8 mouse cellular contexts compared by ENCODE assay signal in the genomic region with DNA sequence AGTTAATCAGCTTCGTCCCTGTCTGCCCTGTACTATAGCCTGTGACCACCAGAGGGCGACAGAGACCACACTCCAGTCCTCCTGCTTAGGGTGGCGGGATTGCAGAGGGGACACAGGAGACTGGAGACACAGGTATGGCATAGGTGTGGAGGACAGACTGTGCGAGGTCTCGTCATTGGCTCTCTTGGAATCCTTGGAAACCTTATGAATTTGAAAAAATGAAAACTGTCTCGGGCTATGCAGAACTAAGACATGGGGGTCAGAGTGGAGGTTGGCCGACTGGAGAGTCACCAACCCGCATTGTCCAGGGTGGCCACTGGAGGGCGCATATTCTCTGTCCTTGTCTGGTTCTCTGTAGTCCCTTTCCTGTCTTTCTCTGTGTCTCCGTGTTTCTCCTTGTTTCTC. TPM values are rescaled to one million over a fixed set of nuclear protein-coding genes. Genes with fewer than 3 reads are reported as not detected.
A peak's percentile ranks its signal among the peaks of the same experiment; 100 is the strongest.
DNase-seq lines count a peak whose midpoint lies in the region; ATAC-seq and TF ChIP-seq lines count a peak whose summit lies in the region.

No protein-coding gene starts in this region.

- peaks cover 6% of the 10 kb centered on the region for H3K4me1 ChIP-seq in bone marrow macrophage, adult 2 months (ENCODE audit: control insufficient read depth, insufficient read depth, low read length)
- H3K4me1 ChIP-seq in embryonic facial prominence, embryonic 15.5 days: peaks cover 43% of the 10 kb centered on the region
- H3K4me1 ChIP-seq in heart, embryonic 10.5 days: peaks cover 48% of the 10 kb centered on the region
- H3K4me1 ChIP-seq in kidney, embryonic 14.5 days (ENCODE audit: control insufficient read depth, insufficient read depth, low read length): peaks cover 23% of the 10 kb centered on the region
- H3K4me1 ChIP-seq in limb, embryonic 15.5 days: peaks cover 45% of the 10 kb centered on the region

- H3K36me3 ChIP-seq in embryonic facial prominence, embryonic 15.5 days: no peaks in the 10 kb centered on the region
- H3K36me3 ChIP-seq in heart, embryonic 10.5 days: no peaks in the 10 kb centered on the region
- H3K36me3 ChIP-seq in kidney, embryonic 14.5 days (ENCODE audit: control insufficient read depth, insufficient read depth, low read length): no peaks in the 10 kb centered on the region
- H3K36me3 ChIP-seq in limb, embryonic 15.5 days: no peaks in the 10 kb centered on the region

- no peak overlapping the region for H3K27ac ChIP-seq in bone marrow macrophage, adult 2 months (ENCODE audit: insufficient read depth, low read depth, low read length)
- H3K27ac ChIP-seq in embryonic facial prominence, embryonic 15.5 days (replicated peaks): no peak overlapping the region
- peak overlapping the region; percentile 3; the same call in 1 of the 2 replicates for H3K27ac ChIP-seq in heart, embryonic 10.5 days
- H3K27ac ChIP-seq in kidney, embryonic 14.5 days (ENCODE audit: low read depth, low read length): no peak overlapping the region
- no peak overlapping the region for H3K27ac ChIP-seq in limb, embryonic 15.5 days

- no peak overlapping the region for H3K9ac ChIP-seq in embryonic facial prominence, embryonic 15.5 days
- no peak overlapping the region for H3K9ac ChIP-seq in kidney, embryonic 14.5 days (ENCODE audit: low read depth, low read length)
- no peak overlapping the region for H3K9ac ChIP-seq in limb, embryonic 15.5 days

- peak; percentile 99 for TF ChIP-seq CTCF in bone marrow macrophage, adult 2 months (IDR thresholded peaks at IDR 0.05; ENCODE audit: low read depth, low read length)

- peak overlapping the region; percentile 62 for H3K4me2 ChIP-seq in embryonic facial prominence, embryonic 15.5 days (replicated peaks)
- peak overlapping the region; percentile 41 for H3K4me2 ChIP-seq in kidney, embryonic 14.5 days (replicated peaks; ENCODE audit: low read depth, low read length)
- H3K4me2 ChIP-seq in limb, embryonic 15.5 days: peak overlapping the region; percentile 50

- ATAC-seq in embryonic facial prominence, embryonic 15.5 days (ENCODE audit: insufficient number of reproducible peaks, low FRiP score, low TSS enrichment, low read depth): peak; percentile 56
- ATAC-seq in kidney, embryonic 14.5 days (ENCODE audit: low FRiP score, low TSS enrichment): peak; percentile 58
- ATAC-seq in limb, embryonic 15.5 days (ENCODE audit: insufficient number of reproducible peaks, low FRiP score, low TSS enrichment, low read depth): peak; percentile 60

- no peak for TF ChIP-seq POLR2A in bone marrow macrophage, adult 2 months (IDR thresholded peaks at IDR 0.05; ENCODE audit: borderline replicate concordance, low read depth, low read length)

- H3K9me3 ChIP-seq in embryonic facial prominence, embryonic 15.5 days (replicated peaks): no peaks in the 10 kb centered on the region
- H3K9me3 ChIP-seq in heart, embryonic 10.5 days: no peaks in the 10 kb centered on the region
- H3K9me3 ChIP-seq in kidney, embryonic 14.5 days (ENCODE audit: control insufficient read depth, low read length): no peaks in the 10 kb centered on the region
- no peaks in the 10 kb centered on the region for H3K9me3 ChIP-seq in limb, embryonic 15.5 days

- H3K4me3 ChIP-seq in bone marrow macrophage, adult 2 months (ENCODE audit: insufficient read depth, low read length): peak overlapping the region; percentile 22
- peak overlapping the region; percentile 24 for H3K4me3 ChIP-seq in embryonic facial prominence, embryonic 15.5 days (replicated peaks)
- peak overlapping the region; percentile 32 for H3K4me3 ChIP-seq in heart, embryonic 10.5 days
- H3K4me3 ChIP-seq in kidney, embryonic 14.5 days (ENCODE audit: low read length): no peak overlapping the region
- H3K4me3 ChIP-seq in limb, embryonic 15.5 days: peak overlapping the region; percentile 29

- peak; percentile 88 to 89 for DNase-seq in B cell, adult 2 months
- peak; percentile 94 for DNase-seq in heart, embryonic 10.5 days (ENCODE audit: low spot score)
- peak; percentile 54 to 79 for DNase-seq in monocyte, adult 2 months (ENCODE audit: low read depth in 1 of 2, low spot score in 2 of 2)
- DNase-seq in spleen, postnatal 14 days (ENCODE audit: low spot score in 2 of 2): peak; percentile 66 to 78

- H3K27me3 ChIP-seq in embryonic facial prominence, embryonic 15.5 days: peaks cover 23% of the 10 kb centered on the region
- peaks cover 37% of the 10 kb centered on the region for H3K27me3 ChIP-seq in heart, embryonic 10.5 days (ENCODE audit: insufficient read depth, poor library complexity, severe bottlenecking)
- peaks cover 6% of the 10 kb centered on the region for H3K27me3 ChIP-seq in kidney, embryonic 14.5 days (ENCODE audit: control insufficient read depth, insufficient read depth, low read length)
- H3K27me3 ChIP-seq in limb, embryonic 15.5 days: peaks cover 31% of the 10 kb centered on the region

- under 1% methylated on average over 10 of the region's 10 CpGs for WGBS in embryonic facial prominence, embryonic 15.5 days
- WGBS in heart, embryonic 10.5 days: under 1% methylated on average over 10 of the region's 10 CpGs
- 0% methylated on average over 10 of the region's 10 CpGs for WGBS in kidney, embryonic 14.5 days
- WGBS in limb, embryonic 15.5 days: under 1% methylated on average over 10 of the region's 10 CpGs

RNA-seq across cellular contexts. Expression of a gene that starts 1.8 kb away (rescaled TPM):
- polyA plus RNA-seq in bone marrow macrophage, adult 2 months (2012; ENCODE audit: insufficient read depth, insufficient read length, missing spikeins): not detected in 2 replicates
- 6.6 and 11.4 TPM in 2 replicates for polyA plus RNA-seq in embryonic facial prominence, embryonic 15.5 days (2015; fragmentation: Nextera tagmentation; extraction: Ambion mirVana)
- 0.16 and 0.31 TPM in 2 replicates for polyA plus RNA-seq in heart, embryonic 10.5 days (2016; fragmentation: Nextera tagmentation; extraction: Ambion mirVana)
- polyA plus RNA-seq in kidney, embryonic 14.5 days (2014; fragmentation: Nextera tagmentation; extraction: Ambion mirVana): 0.24 TPM in 1 of 2 replicates, not detected in the other
- not detected in 2 replicates for polyA plus RNA-seq in limb, embryonic 15.5 days (2015; fragmentation: Nextera tagmentation; extraction: Ambion mirVana)

RNA-seq across cellular contexts. Expression of a gene that starts 49.2 kb away (rescaled TPM):
- 12.4 and 15.1 TPM in 2 replicates for polyA plus RNA-seq in bone marrow macrophage, adult 2 months (2012; ENCODE audit: insufficient read depth, insufficient read length, missing spikeins)
- 11.1 and 12.0 TPM in 2 replicates for polyA plus RNA-seq in embryonic facial prominence, embryonic 15.5 days (2015; fragmentation: Nextera tagmentation; extraction: Ambion mirVana)
- polyA plus RNA-seq in heart, embryonic 10.5 days (2016; fragmentation: Nextera tagmentation; extraction: Ambion mirVana): 12.2 and 13.7 TPM in 2 replicates
- 11.3 and 12.1 TPM in 2 replicates for polyA plus RNA-seq in kidney, embryonic 14.5 days (2014; fragmentation: Nextera tagmentation; extraction: Ambion mirVana)
- 6.8 and 7.3 TPM in 2 replicates for polyA plus RNA-seq in limb, embryonic 15.5 days (2015; fragmentation: Nextera tagmentation; extraction: Ambion mirVana)
